Mouse (Mus musculus) left cerebral cortex, adult 18-20 months (tissue): ENCODE measurements at regions not wholly inside any gene's neighbourhood (a gene's known extent, or its start where the extent isn't known, plus 50 kb on each side); places are given as distances from the start of the nearest gene placed in this dataset.
A peak's percentile ranks its signal among the peaks of the same experiment; 100 is the strongest.
"Not testable (repeated sequence)": the region's sequence is repeated elsewhere in the genome, so short reads cannot be mapped to it uniquely, and the experiment has no call there.

Source experiments
- DNase-seq, 2 experiments: peaks; one replicate each; pipeline ENCODE4 v3.0.0; 2021 to 2022; ENCODE audit warnings: low spot score in 2 of 2, mixed read lengths in 1 of 2

- no peak for DNase-seq
These were observed 251.0 kb upstream of the Myo3a start for GRCm38 (mm10) chr2:21976337-21976736.

- DNase-seq, result no peak
These were observed 250.5 kb upstream of the Myo3a start for GRCm38 (mm10) chr2:21976831-21977230.

GRCm38 (mm10) chr2:21980177-21980576 lies 247.1 kb upstream of the Myo3a start:
- DNase-seq, result no peak

GRCm38 (mm10) chr2:22024438-22024837 lies 202.9 kb upstream of the Myo3a start:
- DNase-seq, result no peak

- DNase-seq, result peak in 1 of 2 experiments; percentile 7
These were observed 200.5 kb upstream of the Myo3a start for GRCm38 (mm10) chr2:22026794-22027193.

DNA sequence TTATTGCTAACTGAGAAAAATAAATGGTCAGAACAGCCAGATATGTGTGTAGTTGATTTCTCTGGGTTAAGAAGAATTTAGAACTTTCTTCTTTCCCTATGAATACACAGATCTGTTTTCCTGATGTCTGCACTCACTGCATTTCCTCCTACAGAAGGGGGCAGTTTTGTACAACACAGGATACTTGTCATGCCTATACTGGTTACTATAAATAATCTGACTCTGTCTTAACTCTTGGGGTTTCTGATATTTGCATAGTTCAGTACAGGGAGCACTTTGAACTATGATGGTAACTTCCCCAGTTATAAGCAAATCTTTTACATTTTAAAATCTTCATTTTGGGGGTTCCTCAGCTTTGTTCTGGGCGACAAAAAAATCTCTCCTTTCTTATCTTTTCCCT lies 198.7 kb upstream of the Myo3a start:
- DNase-seq, result no peak

DNA sequence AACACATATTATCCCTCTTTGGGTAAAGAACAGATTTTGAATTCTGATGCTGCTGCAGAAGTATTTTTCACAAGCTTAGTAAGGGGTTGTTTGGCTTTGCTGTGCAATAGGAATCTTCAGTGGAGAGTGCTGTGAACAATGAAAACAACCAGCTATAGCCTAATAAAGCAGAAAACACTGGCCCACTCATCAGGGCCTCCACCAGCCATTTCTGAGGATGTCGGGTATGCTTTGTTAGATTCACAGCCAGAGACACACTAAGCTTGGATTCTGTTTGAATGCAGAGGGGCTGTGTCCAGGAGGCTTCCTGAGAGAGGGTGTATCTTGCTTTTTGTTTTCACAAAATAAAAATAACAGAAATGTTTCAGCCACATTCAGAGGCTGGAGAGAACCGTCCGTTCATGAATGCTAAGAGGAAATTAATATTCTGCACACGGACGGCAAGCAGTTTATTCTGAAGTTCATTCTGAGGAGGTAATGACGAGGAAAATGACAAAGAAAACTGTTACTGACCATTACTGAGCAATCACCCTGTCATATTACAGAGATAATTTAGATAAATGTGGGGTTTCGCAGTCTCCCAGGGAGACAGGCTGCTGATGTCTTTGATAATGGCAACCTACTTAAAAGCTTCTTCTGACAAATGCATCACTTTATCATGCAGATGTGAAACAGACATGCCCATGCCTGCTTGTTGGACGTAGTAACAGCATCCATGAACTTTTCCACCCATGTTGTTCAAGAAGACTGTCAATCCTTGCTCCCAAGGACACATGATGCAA lies 198.1 kb upstream of the Myo3a start:
- no peak for DNase-seq

GRCm38 (mm10) chr2:22029804-22030194 lies 197.5 kb upstream of the Myo3a start:
- no peak for DNase-seq

DNA sequence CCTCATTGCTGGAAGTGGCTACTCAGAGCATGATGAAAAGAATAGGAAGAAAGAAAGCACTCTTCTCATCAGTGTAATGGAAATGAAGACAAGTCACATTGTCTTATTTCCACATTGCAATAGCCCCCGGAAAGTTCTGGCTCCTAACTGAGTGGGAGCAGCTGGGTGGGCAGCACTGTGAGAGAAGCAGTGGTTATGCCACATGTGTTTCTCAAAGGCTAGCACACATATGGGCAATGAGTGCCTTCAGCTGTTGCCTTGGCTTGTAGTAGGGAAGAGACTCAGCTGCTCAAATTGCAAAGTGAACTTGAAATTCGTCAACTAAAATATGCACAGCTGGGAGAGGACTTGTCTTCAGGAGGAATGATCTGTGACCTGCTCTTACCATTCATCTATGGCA lies 190.5 kb upstream of the Myo3a start:
- DNase-seq, result no peak

GRCm38 (mm10) chr2:22038780-22039179 lies 188.5 kb upstream of the Myo3a start:
- DNase-seq, result peak; percentile 19 to 36

- DNase-seq, result not testable (repeated sequence)
These were observed 183.4 kb upstream of the Myo3a start for GRCm38 (mm10) chr2:22043937-22044336.

DNA sequence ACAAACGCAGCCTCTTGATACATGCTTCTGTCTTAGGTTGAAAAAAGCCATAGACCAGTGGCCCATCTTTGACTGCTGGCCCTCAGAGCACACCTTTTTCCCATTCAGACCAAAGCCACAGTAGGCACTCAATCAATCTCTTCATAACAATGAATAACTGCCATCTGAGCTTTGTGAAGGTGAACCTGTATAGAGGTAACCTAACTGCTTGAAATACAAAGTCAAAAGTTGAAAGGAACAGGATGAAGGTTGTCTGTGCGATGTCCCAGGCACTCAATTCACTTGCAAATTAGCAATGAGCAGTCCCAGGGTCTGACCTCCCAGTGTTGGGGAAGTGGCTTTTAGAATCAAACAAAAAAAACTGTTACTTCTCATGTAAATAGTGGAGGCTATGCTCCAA lies 182.4 kb upstream of the Myo3a start:
- DNase-seq, result no peak

DNA sequence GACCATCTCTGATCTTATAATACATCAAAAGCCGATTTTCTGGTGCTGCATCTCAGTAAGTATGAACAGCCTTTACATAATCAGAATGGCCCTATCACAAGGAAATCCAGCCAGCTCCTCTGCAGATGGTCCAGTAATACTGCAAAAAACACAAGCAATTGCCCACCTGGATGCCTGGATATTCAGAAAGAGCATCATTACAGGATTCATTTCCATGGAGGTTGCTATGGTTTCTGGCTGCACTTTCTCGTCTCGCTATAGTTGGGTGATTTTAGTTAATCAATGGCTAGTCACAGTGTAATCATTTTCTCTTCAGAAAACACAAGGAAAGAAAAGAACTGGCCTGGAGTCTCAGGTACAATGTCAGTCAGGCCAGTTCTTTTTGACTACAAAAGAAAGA lies 179.8 kb upstream of the Myo3a start:
- no peak for DNase-seq

- DNase-seq, result no peak
These were observed 160.8 kb upstream of the Myo3a start for GRCm38 (mm10) chr2:22066535-22066934.

GRCm38 (mm10) chr2:22096848-22097247 lies 130.5 kb upstream of the Myo3a start:
- no peak for DNase-seq

GRCm38 (mm10) chr2:22105150-22105549 lies 122.2 kb upstream of the Myo3a start:
- DNase-seq, result no peak

DNA sequence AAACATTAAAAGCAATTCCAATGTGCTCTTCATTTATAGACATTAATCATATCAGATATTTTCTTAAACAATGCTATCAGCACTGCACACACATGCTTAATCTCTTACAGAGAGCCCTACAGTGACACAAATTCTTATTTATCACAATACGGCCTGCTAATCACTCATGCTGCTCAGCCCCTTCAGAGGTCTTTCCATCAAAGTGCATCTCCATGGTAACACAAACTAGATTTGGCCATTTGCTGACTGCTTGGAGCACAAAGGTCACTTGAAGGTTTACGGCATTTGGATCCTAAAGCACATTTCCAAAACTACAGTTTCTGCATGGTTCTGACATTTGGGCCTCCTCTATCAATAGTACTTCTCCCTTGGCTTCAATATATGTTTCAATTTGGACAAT lies 77.6 kb upstream of the Myo3a start:
- DNase-seq, result no peak

GRCm38 (mm10) chr2:22156576-22156975 lies 70.7 kb upstream of the Myo3a start:
- no peak for DNase-seq

DNA sequence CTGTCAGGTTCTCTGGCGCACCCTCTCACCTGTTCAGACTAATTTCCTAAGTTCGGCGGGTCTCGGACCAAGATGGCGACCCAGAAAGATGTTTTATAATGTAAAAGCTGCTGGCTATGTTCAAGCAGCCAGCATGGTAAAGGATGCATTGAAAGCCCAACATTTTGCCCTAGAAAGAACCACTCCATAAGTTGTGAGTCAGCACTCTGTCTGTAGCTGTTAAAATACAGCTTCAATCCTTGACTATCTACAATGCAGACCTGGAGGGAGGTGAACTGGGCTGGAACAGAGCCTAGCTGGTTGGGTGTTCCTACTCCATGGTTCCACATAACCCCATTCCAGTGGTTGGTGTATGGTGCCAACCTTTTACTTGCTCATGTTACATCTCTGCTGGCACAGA lies 61.9 kb upstream of the Myo3a start:
- DNase-seq, result no peak

- no peak for DNase-seq
These were observed 61.4 kb upstream of the Myo3a start for GRCm38 (mm10) chr2:22165919-22166318.
